Mouse (Mus musculus) forebrain, postnatal 0 days (tissue): ENCODE measurements around the gene Pcca. TPM values are rescaled to one million over a fixed set of nuclear protein-coding genes. Genes with fewer than 3 reads are reported as not detected.

Source experiments
- ATAC-seq: fragments of 200-750 bp; cut with Nextera tagmentation; 2 replicates; pipeline ENCODE4 v1.8.0; 2017; ENCODE audit warnings: mild to moderate bottlenecking, moderate library complexity
- DNase-seq: peaks from one replicate; pipeline ENCODE4 v3.0.0-alpha.2; 2015
- H3K27ac ChIP-seq: fragments of 300-500 bp; sonication (generic); 2 replicates; pipeline ENCODE4 v1.5.1; 2014; ENCODE audit warnings: low read depth, mild to moderate bottlenecking, antibody characterized with exemption, low read length, moderate library complexity, mixed read lengths
- H3K27me3 ChIP-seq: fragments of 300-500 bp; sonication (generic); 2 replicates; pipeline ENCODE4 v1.6.1; 2014; ENCODE audit warnings: mild to moderate bottlenecking, low read length, mixed read lengths; ENCODE audit not compliant: insufficient read depth
- H3K36me3 ChIP-seq: fragments of 300-500 bp; sonication (generic); 2 replicates; pipeline ENCODE4 v1.6.1; 2014; ENCODE audit warnings: mild to moderate bottlenecking, moderate library complexity; ENCODE audit not compliant: insufficient read depth
- H3K4me1 ChIP-seq: fragments of 300-500 bp; sonication (generic); 2 replicates; pipeline ENCODE4 v1.6.1; 2014; ENCODE audit warnings: antibody characterized with exemption; ENCODE audit not compliant: insufficient read depth
- H3K4me2 ChIP-seq: fragments of 300-500 bp; sonication (generic); 2 replicates; pipeline ENCODE4 v1.6.1; 2014; ENCODE audit warnings: low read depth, mild to moderate bottlenecking, moderate library complexity
- H3K4me3 ChIP-seq: fragments of 300-500 bp; sonication (generic); 2 replicates; pipeline ENCODE4 v1.5.1; 2014; ENCODE audit warnings: low read depth, low read length, mixed read lengths
- H3K9ac ChIP-seq: fragments of 300-500 bp; sonication (generic); 2 replicates; pipeline ENCODE4 v1.6.1; 2014; ENCODE audit warnings: mild to moderate bottlenecking
- H3K9me3 ChIP-seq: fragments of 300-500 bp; sonication (generic); 2 replicates; pipeline ENCODE4 v1.6.1; 2016; ENCODE audit warnings: low read length
- CTCF ChIP-seq: sonication (generic); IDR thresholded peaks from 2 replicates; pipeline ENCODE4 v1.5.1; 2016; ENCODE audit warnings: antibody characterized with exemption, control low read depth, low read depth
- WGBS: fragments of 180-500 bp; shearing (Covaris S2); extraction: QIAGEN DNeasy Blood & Tissue Kit; methylation state at CpG from one replicate; pipeline ENCODE4 v1.1.7; 2014; 5-methylcytosine and 5-hydroxymethylcytosine counted together
- polyA plus RNA-seq: library from polyadenylated mRNA; unstranded; fragments of >200 nt; fragmentation: Nextera tagmentation; extraction: Ambion mirVana; gene quantifications from 2 replicates; pipeline ENCODE4 v1.2.1, GENCODE M21; 2015
- total RNA-seq: library from RNA; depleted of rRNA; stranded (reverse); fragments of >200 nt; gene quantifications from 2 replicates; pipeline ENCODE4 v1.2.3, GENCODE M21; 2014

Gene Pcca
- total and polyA plus RNA-seq, 2 experiments from 2014 or later: 12.4 to 29.4 TPM

- no peak overlapping the region for H3K27ac ChIP-seq
- no peaks in the 10 kb centered on the region for H3K36me3 ChIP-seq
- H3K27me3 ChIP-seq: no peaks in the 10 kb centered on the region
- no peaks in the 10 kb centered on the region for H3K9me3 ChIP-seq
- DNase-seq (no peak), ATAC-seq (no peak)
- WGBS: 72% methylated on average over 7 of the region's 7 CpGs
- no peak overlapping the region for H3K4me2 ChIP-seq
- H3K4me1 ChIP-seq: no peaks in the 10 kb centered on the region
- H3K4me3 ChIP-seq: no peak overlapping the region
- no peak for TF ChIP-seq CTCF
- H3K9ac ChIP-seq: no peak overlapping the region
Measured at GRCm38 (mm10) chr14:122790111-122790510, 256.0 kb downstream of the Pcca start.

- Histone ChIP-seq H3K36me3 (no peaks in the 10 kb centered on the region), H3K27ac (no peak overlapping the region), H3K9ac (no peak overlapping the region), H3K4me2 (no peak overlapping the region), H3K4me1 (no peaks in the 10 kb centered on the region), H3K9me3 (no peaks in the 10 kb centered on the region), H3K27me3 (no peaks in the 10 kb centered on the region), H3K4me3 (no peak overlapping the region)
- no peak for TF ChIP-seq CTCF
- DNase-seq (no peak), ATAC-seq (no peak)
- 94% methylated on average over 4 of the region's 4 CpGs for WGBS
Measured at GRCm38 (mm10) chr14:122793368-122793767, 259.2 kb downstream of the Pcca start.

GRCm38 (mm10) chr14:122800296-122800695, 266.2 kb downstream of the Pcca start:
- Histone ChIP-seq H3K9ac (no peak overlapping the region), H3K9me3 (no peaks in the 10 kb centered on the region), H3K27me3 (no peaks in the 10 kb centered on the region), H3K36me3 (no peaks in the 10 kb centered on the region), H3K4me2 (no peak overlapping the region), H3K4me3 (no peak overlapping the region), H3K4me1 (no peaks in the 10 kb centered on the region), H3K27ac (no peak overlapping the region)
- no peak for TF ChIP-seq CTCF
- ATAC-seq: no peak
- WGBS: 59% methylated on average over 4 of the region's 4 CpGs
- DNase-seq: no peak

- Histone ChIP-seq H3K4me1 (no peaks in the 10 kb centered on the region), H3K4me3 (no peak overlapping the region), H3K4me2 (no peak overlapping the region), H3K27me3 (no peaks in the 10 kb centered on the region), H3K36me3 (no peaks in the 10 kb centered on the region), H3K27ac (no peak overlapping the region), H3K9ac (no peak overlapping the region), H3K9me3 (no peaks in the 10 kb centered on the region)
- TF ChIP-seq CTCF: no peak
- 67% methylated on average over 3 of the region's 3 CpGs for WGBS
- DNase-seq: no peak
- no peak for ATAC-seq
Measured at GRCm38 (mm10) chr14:122821002-122821401, 286.9 kb downstream of the Pcca start.

- no peak for TF ChIP-seq CTCF
- Histone ChIP-seq H3K4me1 (no peaks in the 10 kb centered on the region), H3K9me3 (no peaks in the 10 kb centered on the region), H3K4me2 (no peak overlapping the region), H3K27me3 (no peaks in the 10 kb centered on the region), H3K4me3 (no peak overlapping the region), H3K9ac (no peak overlapping the region), H3K36me3 (no peaks in the 10 kb centered on the region), H3K27ac (no peak overlapping the region)
- ATAC-seq: no peak
- DNase-seq: no peak
- 77% methylated on average over 2 of the region's 2 CpGs for WGBS
Measured at GRCm38 (mm10) chr14:122823791-122824190, 289.7 kb downstream of the Pcca start.

- no peaks in the 10 kb centered on the region for H3K9me3 ChIP-seq
- TF ChIP-seq CTCF: no peak
- no peak overlapping the region for H3K4me3 ChIP-seq
- H3K36me3 ChIP-seq: no peaks in the 10 kb centered on the region
- no peak overlapping the region for H3K9ac ChIP-seq
- H3K27me3 ChIP-seq: no peaks in the 10 kb centered on the region
- H3K4me2 ChIP-seq: no peak overlapping the region
- ATAC-seq (no peak), DNase-seq (no peak)
- H3K27ac ChIP-seq: no peak overlapping the region
- no peaks in the 10 kb centered on the region for H3K4me1 ChIP-seq
- 94% methylated on average over 2 of the region's 2 CpGs for WGBS
Measured at GRCm38 (mm10) chr14:122825464-122825863, 291.3 kb downstream of the Pcca start.

- WGBS: 89% methylated on average over 1 of the region's 1 CpGs
- Histone ChIP-seq H3K9ac (no peak overlapping the region), H3K27me3 (no peaks in the 10 kb centered on the region), H3K9me3 (0 out of 2 replicates have a peak, but pooled peaks cover 3% of the 10 kb centered on the region), H3K4me1 (no peaks in the 10 kb centered on the region), H3K4me3 (no peak overlapping the region), H3K4me2 (no peak overlapping the region), H3K27ac (no peak overlapping the region), H3K36me3 (no peaks in the 10 kb centered on the region)
- TF ChIP-seq CTCF: no peak
- ATAC-seq (no peak), DNase-seq (no peak)
Measured at GRCm38 (mm10) chr14:122830433-122830832, 296.3 kb downstream of the Pcca start.

- no peak overlapping the region for H3K4me3 ChIP-seq
- no peak for TF ChIP-seq CTCF
- no peak overlapping the region for H3K4me2 ChIP-seq
- H3K4me1 ChIP-seq: no peaks in the 10 kb centered on the region
- H3K27me3 ChIP-seq: no peaks in the 10 kb centered on the region
- ATAC-seq (no peak), DNase-seq (no peak)
- H3K9me3 ChIP-seq: 0 out of 2 replicates have a peak, but pooled peaks cover 3% of the 10 kb centered on the region
- 89% methylated on average over 3 of the region's 3 CpGs for WGBS
- H3K36me3 ChIP-seq: no peaks in the 10 kb centered on the region
- H3K27ac ChIP-seq: no peak overlapping the region
- H3K9ac ChIP-seq: no peak overlapping the region
Measured at GRCm38 (mm10) chr14:122833666-122834065, 299.5 kb downstream of the Pcca start.
